8 mouse cellular contexts compared by ENCODE assay signal in the genomic region with DNA sequence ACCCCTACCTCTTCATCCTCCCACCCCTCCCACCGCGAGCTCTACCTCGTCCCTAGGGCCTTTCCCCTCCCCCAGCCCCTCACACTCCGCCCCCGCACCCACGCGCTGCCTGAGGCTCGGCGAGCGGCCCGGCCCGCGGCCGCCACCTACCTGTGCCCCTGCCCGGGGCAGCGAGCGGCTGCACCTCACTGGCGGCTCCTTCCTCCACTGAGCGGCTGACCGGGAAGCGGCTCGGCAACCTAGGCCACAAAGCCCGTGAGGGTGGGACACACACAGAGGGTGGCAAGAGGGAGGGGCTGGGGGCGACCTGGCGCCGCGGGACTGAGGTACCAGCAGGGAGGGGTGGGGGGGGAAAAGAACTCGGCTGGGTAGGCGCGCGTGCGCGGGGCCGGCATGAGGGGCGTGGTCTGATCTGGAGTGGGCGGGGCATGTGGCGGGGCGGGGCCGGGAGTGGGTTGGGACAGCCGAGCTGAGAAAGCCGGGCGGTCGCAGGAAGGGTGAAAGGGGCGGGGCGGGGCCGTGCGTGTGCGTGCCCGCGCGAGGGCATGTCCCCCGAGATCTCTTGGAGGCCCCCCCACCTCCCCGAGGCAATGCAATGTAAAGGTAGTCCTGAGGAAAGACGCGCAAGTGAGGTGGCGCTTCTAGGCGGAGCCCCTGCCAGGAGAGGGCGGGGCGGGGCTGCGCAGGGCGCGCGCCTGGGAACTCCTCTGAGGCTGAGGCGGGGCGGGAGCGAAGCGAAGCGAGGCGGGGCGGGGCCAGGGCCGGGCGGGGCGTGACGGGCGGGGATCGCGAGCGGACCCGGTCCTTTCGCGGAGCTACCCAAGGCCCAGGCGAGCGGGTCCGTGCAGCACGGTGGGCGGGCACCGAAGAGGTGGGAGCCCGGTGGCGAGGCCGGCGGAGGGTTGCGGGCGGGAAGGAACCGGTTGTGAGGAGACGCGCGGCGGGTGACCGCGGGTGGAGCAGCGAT. TPM values are rescaled to one million over a fixed set of nuclear protein-coding genes. Genes with fewer than 3 reads are reported as not detected.
DNase-seq lines count a peak whose midpoint lies in the region; ATAC-seq lines count a peak whose summit lies in the region.

Lrrc42 (minus strand) TSS at position 408 of the 967 bp plus-strand sequence.
Hspb11 (plus strand) TSS at position 469 of the 967 bp plus-strand sequence.

- H3K9me3 ChIP-seq in hindbrain, embryonic 15.5 days: no peaks in the 10 kb centered on the region

- peak within 1 kb of the TSS; percentile 94 for H3K27ac ChIP-seq in hindbrain, embryonic 15.5 days (replicated peaks)

- WGBS in hindbrain, embryonic 15.5 days: under 1% methylated on average over 80 of the region's 101 CpGs

- peak; percentile 96 for ATAC-seq in hindbrain, embryonic 15.5 days (ENCODE audit: low FRiP score, low read depth)

- peak within 1 kb of the TSS; percentile 65 for H3K4me3 ChIP-seq in hindbrain, embryonic 15.5 days

- H3K9ac ChIP-seq in hindbrain, embryonic 15.5 days: peak within 1 kb of the TSS; percentile 90

- peaks cover 38% of the 10 kb centered on the region for H3K4me1 ChIP-seq in hindbrain, embryonic 15.5 days (replicated peaks)

- no peaks in the 10 kb centered on the region for H3K27me3 ChIP-seq in hindbrain, embryonic 15.5 days

- H3K4me2 ChIP-seq in hindbrain, embryonic 15.5 days: peak within 1 kb of the TSS; percentile 72

- no peaks in the 10 kb centered on the region for H3K36me3 ChIP-seq in hindbrain, embryonic 15.5 days

- peak; percentile 98 for DNase-seq in T-cell, adult 2 months (ENCODE audit: low spot score)
- DNase-seq in cerebellum, postnatal 36 days: peak; percentile 92 to 97
- DNase-seq in frontal cortex, postnatal 36 days (ENCODE audit: low spot score in 2 of 2): peak; percentile 89 to 91
- peak; percentile 89 for DNase-seq in left cerebral cortex, adult 11 months (ENCODE audit: low spot score)
- DNase-seq in lung, postnatal 4 days: peak; percentile 96 to 98
- peak; percentile 96 for DNase-seq in retina, postnatal 7 days (ENCODE audit: low read depth, low spot score)
- DNase-seq in urinary bladder, adult 2 months (ENCODE audit: low spot score): peak; percentile 86

RNA-seq across cellular contexts. Expression of gene Lrrc42, which starts in this region (rescaled TPM):
- polyA plus RNA-seq in hindbrain, embryonic 15.5 days (2015; fragmentation: Nextera tagmentation; extraction: Ambion mirVana): 48.6 and 55.5 TPM in 2 replicates
- polyA plus RNA-seq in urinary bladder, adult 2 months (2012; rRNA removed): 20.9 and 23.7 TPM in 2 replicates

RNA-seq across cellular contexts. Expression of gene Hspb11, which starts in this region (rescaled TPM):
- 34.8 and 37.3 TPM in 2 replicates for polyA plus RNA-seq in hindbrain, embryonic 15.5 days (2015; fragmentation: Nextera tagmentation; extraction: Ambion mirVana)
- polyA plus RNA-seq in urinary bladder, adult 2 months (2012; rRNA removed): 22.0 and 22.7 TPM in 2 replicates

Comparison
In these comparisons a context has a peak if more than half of its experiments do, and no peak if none do; other contexts are left out.
1. Peak in every context shown above with its lines: DNase-seq, ATAC-seq, H3K4me3 ChIP-seq and H3K27ac ChIP-seq.